Mouse (Mus musculus): Measurements from ENCODE around the gene Cfl1. TPM values are rescaled to one million over a fixed set of nuclear protein-coding genes. Genes with fewer than 3 reads are reported as not detected.

Cfl1 gene
- polyA plus RNA-seq, 1 experiment from 2014 or later, result 1,653 TPM

- Histone ChIP-seq H3K4me3 (ENCODE audit: low read depth, low read length) (peak overlapping the region; percentile 44), H3K36me3 (ENCODE audit: insufficient read depth, low read length) (no peaks in the 10 kb centered on the region), H3K9ac (replicated peaks; ENCODE audit: low read depth) (no peak overlapping the region), H3K9me3 (ENCODE audit: low read length) (no peaks in the 10 kb centered on the region), H3K4me1 (ENCODE audit: insufficient read depth, low read depth, low read length) (peaks cover 7% of the 10 kb centered on the region; the same call in 1 of the 2 replicates), H3K27ac (ENCODE audit: low read length) (no peak overlapping the region), H3K4me2 (replicated peaks; ENCODE audit: low read depth, low read length) (peak overlapping the region; percentile 85), H3K27me3 (replicated peaks; ENCODE audit: insufficient read depth, low read length) (peaks cover 10% of the 10 kb centered on the region)
- WGBS, result 4% methylated on average over 33 of the region's 36 CpGs
- TF ChIP-seq EP300 (IDR thresholded peaks at IDR 0.05) (no peak), CTCF (IDR thresholded peaks at IDR 0.05) (no peak)
- ATAC-seq (peak; percentile 37), DNase-seq (ENCODE audit: low spot score) (peak; percentile 44)
Measured at GRCm38 (mm10) chr19:5448354-5449150, 41.7 kb upstream of the Cfl1 start.

- H3K36me3 ChIP-seq (ENCODE audit: insufficient read depth, low read length), result no peaks in the 10 kb centered on the region
- 82% methylated on average over 3 of the region's 3 CpGs for WGBS
- H3K4me2 ChIP-seq (replicated peaks; ENCODE audit: low read depth, low read length), result no peak overlapping the region
- no peak for DNase-seq (ENCODE audit: low spot score)
- no peaks in the 10 kb centered on the region for H3K9me3 ChIP-seq (ENCODE audit: low read length)
- no peak for ATAC-seq
- H3K4me3 ChIP-seq (ENCODE audit: low read depth, low read length), result no peak overlapping the region
- no peak overlapping the region for H3K27ac ChIP-seq (ENCODE audit: low read length)
- TF ChIP-seq CTCF (IDR thresholded peaks at IDR 0.05) (no peak), EP300 (IDR thresholded peaks at IDR 0.05) (no peak)
- peaks cover 10% of the 10 kb centered on the region for H3K27me3 ChIP-seq (replicated peaks; ENCODE audit: insufficient read depth, low read length)
- H3K9ac ChIP-seq (replicated peaks; ENCODE audit: low read depth), result no peak overlapping the region
- peaks cover 7% of the 10 kb centered on the region; the same call in 1 of the 2 replicates for H3K4me1 ChIP-seq (ENCODE audit: insufficient read depth, low read depth, low read length)
Measured at GRCm38 (mm10) chr19:5449673-5450072, 40.6 kb upstream of the Cfl1 start.

GRCm38 (mm10) chr19:5451766-5452165, 38.5 kb upstream of the Cfl1 start:
- peaks cover 10% of the 10 kb centered on the region for H3K27me3 ChIP-seq (replicated peaks; ENCODE audit: insufficient read depth, low read length)
- no peak overlapping the region for H3K4me3 ChIP-seq (ENCODE audit: low read depth, low read length)
- WGBS, result 70% methylated on average over 6 of the region's 6 CpGs
- no peaks in the 10 kb centered on the region for H3K36me3 ChIP-seq (ENCODE audit: insufficient read depth, low read length)
- H3K4me1 ChIP-seq (ENCODE audit: insufficient read depth, low read depth, low read length), result peaks cover 17% of the 10 kb centered on the region
- no peak overlapping the region for H3K9ac ChIP-seq (replicated peaks; ENCODE audit: low read depth)
- TF ChIP-seq CTCF (IDR thresholded peaks at IDR 0.05), result no peak
- TF ChIP-seq EP300 (IDR thresholded peaks at IDR 0.05), result no peak
- H3K4me2 ChIP-seq (replicated peaks; ENCODE audit: low read depth, low read length), result no peak overlapping the region
- H3K9me3 ChIP-seq (ENCODE audit: low read length), result no peaks in the 10 kb centered on the region
- DNase-seq (ENCODE audit: low spot score), result no peak
- ATAC-seq, result no peak
- no peak overlapping the region for H3K27ac ChIP-seq (ENCODE audit: low read length)

- Histone ChIP-seq H3K27ac (ENCODE audit: low read length) (no peak overlapping the region), H3K27me3 (replicated peaks; ENCODE audit: insufficient read depth, low read length) (no peaks in the 10 kb centered on the region), H3K9me3 (ENCODE audit: low read length) (no peaks in the 10 kb centered on the region), H3K36me3 (ENCODE audit: insufficient read depth, low read length) (no peaks in the 10 kb centered on the region), H3K4me3 (ENCODE audit: low read depth, low read length) (peak overlapping the region; percentile 79), H3K4me1 (ENCODE audit: insufficient read depth, low read depth, low read length) (peaks cover 12% of the 10 kb centered on the region), H3K9ac (replicated peaks; ENCODE audit: low read depth) (0 out of 2 replicates have a peak overlapping the region, but pooled peaks have one; percentile 3), H3K4me2 (replicated peaks; ENCODE audit: low read depth, low read length) (peak overlapping the region; percentile 98)
- DNase-seq (ENCODE audit: low spot score) (no peak), ATAC-seq (no peak)
- 52% methylated on average over 12 of the region's 12 CpGs for WGBS
- TF ChIP-seq CTCF (IDR thresholded peaks at IDR 0.05) (no peak), EP300 (IDR thresholded peaks at IDR 0.05) (no peak)
Measured at GRCm38 (mm10) chr19:5455037-5455436, 35.2 kb upstream of the Cfl1 start.

GRCm38 (mm10) chr19:5455568-5455967, 34.7 kb upstream of the Cfl1 start:
- Histone ChIP-seq H3K4me1 (ENCODE audit: insufficient read depth, low read depth, low read length) (peaks cover 13% of the 10 kb centered on the region), H3K9ac (replicated peaks; ENCODE audit: low read depth) (0 out of 2 replicates have a peak overlapping the region, but pooled peaks have one; percentile 74), H3K27ac (ENCODE audit: low read length) (peak overlapping the region; percentile 92), H3K4me2 (replicated peaks; ENCODE audit: low read depth, low read length) (peak overlapping the region; percentile 98), H3K9me3 (ENCODE audit: low read length) (no peaks in the 10 kb centered on the region), H3K27me3 (replicated peaks; ENCODE audit: insufficient read depth, low read length) (no peaks in the 10 kb centered on the region), H3K36me3 (ENCODE audit: insufficient read depth, low read length) (no peaks in the 10 kb centered on the region), H3K4me3 (ENCODE audit: low read depth, low read length) (peak overlapping the region; percentile 79)
- no peak for DNase-seq (ENCODE audit: low spot score)
- TF ChIP-seq CTCF (IDR thresholded peaks at IDR 0.05) (no peak), EP300 (IDR thresholded peaks at IDR 0.05) (no peak)
- 48% methylated on average over 8 of the region's 8 CpGs for WGBS
- ATAC-seq, result no peak

GRCm38 (mm10) chr19:5456241-5456921, 33.9 kb upstream of the Cfl1 start:
- Histone ChIP-seq H3K9ac (replicated peaks; ENCODE audit: low read depth) (peak overlapping the region; percentile 74), H3K9me3 (ENCODE audit: low read length) (no peaks in the 10 kb centered on the region), H3K4me2 (replicated peaks; ENCODE audit: low read depth, low read length) (peak overlapping the region; percentile 98), H3K4me1 (ENCODE audit: insufficient read depth, low read depth, low read length) (peaks cover 13% of the 10 kb centered on the region), H3K36me3 (ENCODE audit: insufficient read depth, low read length) (no peaks in the 10 kb centered on the region), H3K27me3 (replicated peaks; ENCODE audit: insufficient read depth, low read length) (no peaks in the 10 kb centered on the region), H3K27ac (ENCODE audit: low read length) (peak overlapping the region; percentile 92), H3K4me3 (ENCODE audit: low read depth, low read length) (peak overlapping the region; percentile 79)
- 1% methylated on average over 26 of the region's 26 CpGs for WGBS
- peak; percentile 55 for TF ChIP-seq EP300 (IDR thresholded peaks at IDR 0.05)
- TF ChIP-seq CTCF (IDR thresholded peaks at IDR 0.05), result no peak
- peak; percentile 31 for ATAC-seq
- peak; percentile 44 for DNase-seq (ENCODE audit: low spot score)

All from lung, postnatal 0 days (tissue).